Mouse (Mus musculus) hindbrain, embryonic 11.5 days (tissue): ENCODE measurements around the gene Gm49322. TPM values are rescaled to one million over a fixed set of nuclear protein-coding genes. Genes with fewer than 3 reads are reported as not detected.

ENCODE experiments used
- ATAC-seq: fragments of 200-750 bp; cut with Nextera tagmentation; 2 replicates; pipeline ENCODE4 v1.8.0; 2017; ENCODE audit warnings: mild to moderate bottlenecking, moderate TSS enrichment, moderate library complexity; ENCODE audit not compliant: low FRiP score
- DNase-seq: peaks from one replicate; pipeline ENCODE4 v3.0.0-alpha.2; 2015; ENCODE audit warnings: low spot score
- H3K27ac ChIP-seq: fragments of 300-500 bp; sonication (generic); 2 replicates; pipeline ENCODE4 v1.5.1; 2014; ENCODE audit warnings: mild to moderate bottlenecking, low read depth, low read length
- H3K27me3 ChIP-seq: fragments of 300-500 bp; sonication (generic); 2 replicates; pipeline ENCODE4 v1.6.1; 2014; ENCODE audit warnings: mild to moderate bottlenecking, low read length, moderate library complexity, mixed read lengths; ENCODE audit not compliant: control insufficient read depth, insufficient read depth
- H3K36me3 ChIP-seq: fragments of 300-500 bp; sonication (generic); 2 replicates; pipeline ENCODE4 v1.6.1; 2014; ENCODE audit warnings: mild to moderate bottlenecking, low read length, moderate library complexity, mixed read lengths; ENCODE audit not compliant: control insufficient read depth, insufficient read depth
- H3K4me1 ChIP-seq: fragments of 300-500 bp; sonication (generic); replicated peaks from 2 replicates; pipeline ENCODE4 v1.6.1; 2014; ENCODE audit warnings: low read length, mixed read lengths; ENCODE audit not compliant: control insufficient read depth, insufficient read depth
- H3K4me2 ChIP-seq: fragments of 300-500 bp; sonication (generic); replicated peaks from 2 replicates; pipeline ENCODE4 v1.6.1; 2014; ENCODE audit warnings: mild to moderate bottlenecking, low read depth, low read length
- H3K4me3 ChIP-seq: fragments of 300-500 bp; sonication (generic); 2 replicates; pipeline ENCODE4 v1.5.1; 2014; ENCODE audit warnings: low read depth, low read length
- H3K9ac ChIP-seq: fragments of 300-500 bp; sonication (generic); 2 replicates; pipeline ENCODE4 v1.6.1; 2014; ENCODE audit warnings: low read depth, low read length
- H3K9me3 ChIP-seq: fragments of 300-500 bp; sonication (generic); 2 replicates; pipeline ENCODE4 v1.6.1; 2016; ENCODE audit warnings: low read length; ENCODE audit not compliant: control insufficient read depth
- WGBS: fragments of 180-500 bp; shearing (Covaris S2); extraction: QIAGEN DNeasy Blood & Tissue Kit; methylation state at CpG from one replicate; pipeline ENCODE4 v1.1.7; 2014; 5-methylcytosine and 5-hydroxymethylcytosine counted together
- polyA plus RNA-seq: library from polyadenylated mRNA; unstranded; fragments of >200 nt; fragmentation: Nextera tagmentation; extraction: Ambion mirVana; gene quantifications from 2 replicates; pipeline ENCODE4 v1.2.1, GENCODE M21; 2014

Gm49322 gene
- polyA plus RNA-seq, 1 experiment from 2014 or later = 1.5 TPM

- peak overlapping the region; percentile 97 for H3K4me2 ChIP-seq
- peak; percentile 86 for DNase-seq
- peak overlapping the region; percentile 82 for H3K4me3 ChIP-seq
- no peaks in the 10 kb centered on the region for H3K9me3 ChIP-seq
- H3K36me3 ChIP-seq = no peaks in the 10 kb centered on the region
- H3K27ac ChIP-seq = peak overlapping the region; percentile 82
- peak; percentile 53 for ATAC-seq
- H3K27me3 ChIP-seq = no peaks in the 10 kb centered on the region
- WGBS = under 1% methylated on average over 29 of the region's 29 CpGs
- H3K9ac ChIP-seq = peak overlapping the region; percentile 60; the same call in 1 of the 2 replicates
- H3K4me1 ChIP-seq = peaks cover 4% of the 10 kb centered on the region
Observed at GRCm38 (mm10) chr10:80578131-80578750, 27.6 kb upstream of the Gm49322 start.

- no peaks in the 10 kb centered on the region for H3K9me3 ChIP-seq
- no peaks in the 10 kb centered on the region for H3K36me3 ChIP-seq
- no peak overlapping the region; the same call in 1 of the 2 replicates for H3K4me3 ChIP-seq
- 0 out of 2 replicates have a peak overlapping the region, but pooled peaks have one; percentile 15 for H3K9ac ChIP-seq
- 8% methylated on average over 8 of the region's 8 CpGs for WGBS
- no peaks in the 10 kb centered on the region for H3K27me3 ChIP-seq
- DNase-seq (peak; percentile 56), ATAC-seq (no peak)
- H3K27ac ChIP-seq = 0 out of 2 replicates have a peak overlapping the region, but pooled peaks have one; percentile 33
- H3K4me2 ChIP-seq = 0 out of 2 replicates have a peak overlapping the region, but pooled peaks have one; percentile 97
- H3K4me1 ChIP-seq = peaks cover 4% of the 10 kb centered on the region
Observed at GRCm38 (mm10) chr10:80578911-80579310, 26.9 kb upstream of the Gm49322 start.

- no peak for ATAC-seq
- H3K36me3 ChIP-seq = no peaks in the 10 kb centered on the region
Observed at GRCm38 (mm10) chr10:80583047-80583446, 22.8 kb upstream of the Gm49322 start.

DNA sequence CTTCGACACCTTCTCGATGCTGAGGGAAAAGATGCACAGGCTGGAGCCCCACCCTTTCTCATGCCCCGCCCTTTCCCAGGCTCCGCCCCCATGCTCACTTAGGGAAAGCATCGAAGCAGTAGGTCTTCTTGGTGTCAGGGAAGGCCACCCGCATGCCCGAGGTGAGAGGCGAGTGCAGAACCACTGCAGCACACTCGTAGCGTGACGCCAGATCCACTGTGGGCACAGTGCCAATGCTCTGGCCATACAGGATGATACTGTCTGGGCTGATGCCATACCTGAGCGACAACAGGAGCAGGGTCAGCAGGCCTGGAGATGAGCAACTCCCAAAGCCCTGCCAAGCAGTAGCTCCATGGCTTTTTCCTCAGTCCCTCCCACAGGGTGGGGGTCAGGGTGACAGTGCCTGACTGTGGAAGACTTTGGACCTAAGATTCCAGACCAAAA is 21.8 kb upstream of the Gm49322 start:
- Histone ChIP-seq H3K27ac (no peak overlapping the region), H3K27me3 (no peaks in the 10 kb centered on the region), H3K4me1 (peaks cover 4% of the 10 kb centered on the region), H3K9me3 (no peaks in the 10 kb centered on the region), H3K9ac (no peak overlapping the region), H3K4me3 (no peak overlapping the region), H3K36me3 (no peaks in the 10 kb centered on the region), H3K4me2 (no peak overlapping the region)
- 71% methylated on average over 12 of the region's 12 CpGs for WGBS
- no peak for DNase-seq
- no peak for ATAC-seq

More at GRCm38 (mm10) chr10:80583047-80583446, 22.8 kb upstream of the Gm49322 start:
- WGBS = 91% methylated on average over 5 of the region's 5 CpGs
- no peak for DNase-seq
- H3K4me2 ChIP-seq = no peak overlapping the region
- no peak overlapping the region for H3K4me3 ChIP-seq
- no peaks in the 10 kb centered on the region for H3K27me3 ChIP-seq
- peaks cover 4% of the 10 kb centered on the region for H3K4me1 ChIP-seq
- H3K27ac ChIP-seq = no peak overlapping the region
- H3K9me3 ChIP-seq = no peaks in the 10 kb centered on the region
- no peak overlapping the region for H3K9ac ChIP-seq

DNA sequence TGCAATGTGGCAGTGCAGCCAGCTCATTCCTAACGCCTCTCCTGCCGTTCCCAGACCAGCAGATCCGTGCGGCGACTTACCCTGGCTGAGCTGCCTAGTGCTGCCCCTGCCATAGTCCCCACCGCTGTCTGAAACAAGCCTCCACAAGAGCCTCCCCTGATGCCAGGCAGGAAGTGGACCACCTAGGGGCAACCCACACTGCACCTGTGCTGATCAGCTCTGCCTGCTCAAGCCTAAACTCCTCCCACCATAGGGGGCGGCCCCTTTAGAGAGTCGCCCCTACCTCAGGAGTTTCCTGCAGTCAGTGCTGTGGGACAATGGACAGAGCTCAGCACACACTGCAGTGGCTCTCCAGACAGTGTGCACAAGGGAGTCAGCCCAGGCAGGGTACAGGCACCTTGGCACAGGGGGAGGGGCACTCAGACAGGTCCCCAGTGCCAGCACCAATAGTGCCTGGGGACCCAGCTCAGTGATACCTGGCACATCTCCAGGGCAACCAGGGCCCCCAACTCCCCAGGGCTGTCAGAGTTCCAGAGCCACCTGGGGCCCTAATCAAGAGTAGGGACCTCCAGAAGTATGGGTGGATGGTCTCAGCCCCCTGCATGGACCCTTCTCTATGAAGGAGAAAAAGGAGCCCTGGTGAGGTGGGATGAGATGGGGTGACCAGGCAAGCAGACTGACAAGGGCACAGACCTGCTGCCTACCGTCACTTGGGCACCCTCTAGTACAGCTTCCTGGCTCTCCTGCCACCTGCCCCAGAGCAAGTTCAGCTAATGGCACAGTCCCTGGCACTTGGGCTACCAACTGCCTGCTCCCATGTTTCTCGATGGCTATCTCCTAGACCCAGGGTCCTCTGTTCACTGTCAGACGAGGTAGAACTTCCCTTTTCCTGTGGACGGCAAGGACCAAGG is 20.9 kb upstream of the Gm49322 start:
- no peak for DNase-seq
- no peak overlapping the region for H3K9ac ChIP-seq
- H3K36me3 ChIP-seq = no peaks in the 10 kb centered on the region
- 80% methylated on average over 12 of the region's 12 CpGs for WGBS
- no peak overlapping the region for H3K27ac ChIP-seq
- no peaks in the 10 kb centered on the region for H3K9me3 ChIP-seq
- no peak for ATAC-seq
- H3K27me3 ChIP-seq = no peaks in the 10 kb centered on the region
- peaks cover 4% of the 10 kb centered on the region for H3K4me1 ChIP-seq
- H3K4me2 ChIP-seq = no peak overlapping the region
- H3K4me3 ChIP-seq = no peak overlapping the region

DNA sequence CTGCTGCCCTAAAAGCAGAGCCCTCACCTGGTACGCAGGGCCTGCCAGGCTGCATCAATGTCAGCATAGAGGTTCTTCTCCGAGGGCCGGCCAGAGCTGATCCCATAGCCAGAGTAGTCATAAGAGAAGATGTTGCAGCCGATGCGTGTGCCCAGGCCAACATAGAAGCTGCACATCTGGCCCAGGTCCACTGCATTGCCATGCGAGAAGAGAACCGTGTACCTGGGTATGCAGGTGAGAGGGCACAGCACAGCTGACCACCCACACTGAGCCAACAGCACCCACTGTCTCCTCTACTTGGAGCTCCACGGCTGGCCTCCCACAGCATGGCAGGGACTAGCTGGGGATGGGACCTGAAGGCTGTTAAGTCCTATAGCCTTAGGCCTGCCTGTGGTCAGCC is 20.2 kb upstream of the Gm49322 start:
- no peak overlapping the region for H3K9ac ChIP-seq
- no peaks in the 10 kb centered on the region for H3K9me3 ChIP-seq
- ATAC-seq (no peak), DNase-seq (no peak)
- H3K4me3 ChIP-seq = no peak overlapping the region
- no peaks in the 10 kb centered on the region for H3K27me3 ChIP-seq
- peaks cover 4% of the 10 kb centered on the region for H3K4me1 ChIP-seq
- H3K4me2 ChIP-seq = no peak overlapping the region
- WGBS = 96% methylated on average over 8 of the region's 8 CpGs
- H3K27ac ChIP-seq = no peak overlapping the region
- H3K36me3 ChIP-seq = no peaks in the 10 kb centered on the region

DNA sequence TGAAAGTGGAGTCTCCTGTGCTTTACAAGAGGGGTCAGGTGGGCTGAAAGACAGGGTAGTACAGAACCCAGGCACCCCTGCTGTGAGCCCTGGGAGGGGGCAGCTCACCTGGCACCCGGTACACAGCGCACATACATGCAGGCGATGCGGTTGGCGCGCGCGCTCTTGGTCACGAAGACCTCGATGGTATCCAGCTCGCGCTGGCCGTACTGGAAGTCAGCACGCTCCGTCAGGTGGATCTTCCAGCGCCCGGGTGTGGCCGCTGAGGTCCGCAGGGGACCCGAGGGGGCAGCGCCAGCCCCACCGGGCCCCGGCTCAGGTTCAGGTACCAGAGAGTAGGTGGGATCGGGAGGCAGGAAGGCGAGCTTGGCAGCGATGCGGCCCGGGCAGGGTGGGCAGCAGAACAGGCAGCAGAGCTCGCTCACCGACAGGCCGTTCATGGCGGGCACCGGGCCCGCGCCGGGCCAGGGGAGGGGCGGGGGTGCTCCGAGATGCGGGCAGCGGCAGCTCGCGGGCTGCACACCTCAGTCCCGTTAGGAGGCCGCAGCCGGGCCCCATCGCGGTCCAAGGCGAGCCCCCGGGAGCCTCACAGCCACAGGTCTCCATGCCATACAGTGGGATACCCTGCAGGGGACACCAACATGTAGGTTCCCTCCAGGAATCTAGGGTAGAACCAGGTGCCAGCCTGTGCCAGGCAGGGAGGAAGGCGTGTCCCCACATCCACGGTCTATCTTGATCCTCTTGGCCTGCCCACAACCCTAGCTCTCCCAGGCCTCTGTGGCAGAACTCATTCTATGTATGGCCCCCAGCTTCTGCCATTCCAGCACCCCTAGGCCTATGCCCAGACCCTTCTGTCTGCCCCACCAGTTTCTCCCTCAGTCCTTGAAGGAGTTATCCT is 19.2 kb upstream of the Gm49322 start:
- Histone ChIP-seq H3K27ac (peak overlapping the region; percentile 36), H3K9me3 (no peaks in the 10 kb centered on the region), H3K4me1 (peaks cover 4% of the 10 kb centered on the region), H3K27me3 (no peaks in the 10 kb centered on the region), H3K4me3 (no peak overlapping the region; the same call in 1 of the 2 replicates), H3K4me2 (no peak overlapping the region; the same call in 1 of the 2 replicates), H3K36me3 (no peaks in the 10 kb centered on the region), H3K9ac (no peak overlapping the region)
- 95% methylated on average over 44 of the region's 51 CpGs for WGBS
- no peak for ATAC-seq
- DNase-seq = no peak

- no peak for DNase-seq
- H3K4me1 ChIP-seq = peaks cover 4% of the 10 kb centered on the region
- no peaks in the 10 kb centered on the region for H3K27me3 ChIP-seq
- H3K9ac ChIP-seq = no peak overlapping the region
- no peaks in the 10 kb centered on the region for H3K36me3 ChIP-seq
- no peak for ATAC-seq
- H3K27ac ChIP-seq = peak overlapping the region; percentile 36
- 41% methylated on average over 2 of the region's 4 CpGs for WGBS
- H3K4me2 ChIP-seq = no peak overlapping the region
- H3K4me3 ChIP-seq = no peak overlapping the region
- no peaks in the 10 kb centered on the region for H3K9me3 ChIP-seq
Observed at GRCm38 (mm10) chr10:80587305-80587657, 18.5 kb upstream of the Gm49322 start.
